In the genomic region with DNA sequence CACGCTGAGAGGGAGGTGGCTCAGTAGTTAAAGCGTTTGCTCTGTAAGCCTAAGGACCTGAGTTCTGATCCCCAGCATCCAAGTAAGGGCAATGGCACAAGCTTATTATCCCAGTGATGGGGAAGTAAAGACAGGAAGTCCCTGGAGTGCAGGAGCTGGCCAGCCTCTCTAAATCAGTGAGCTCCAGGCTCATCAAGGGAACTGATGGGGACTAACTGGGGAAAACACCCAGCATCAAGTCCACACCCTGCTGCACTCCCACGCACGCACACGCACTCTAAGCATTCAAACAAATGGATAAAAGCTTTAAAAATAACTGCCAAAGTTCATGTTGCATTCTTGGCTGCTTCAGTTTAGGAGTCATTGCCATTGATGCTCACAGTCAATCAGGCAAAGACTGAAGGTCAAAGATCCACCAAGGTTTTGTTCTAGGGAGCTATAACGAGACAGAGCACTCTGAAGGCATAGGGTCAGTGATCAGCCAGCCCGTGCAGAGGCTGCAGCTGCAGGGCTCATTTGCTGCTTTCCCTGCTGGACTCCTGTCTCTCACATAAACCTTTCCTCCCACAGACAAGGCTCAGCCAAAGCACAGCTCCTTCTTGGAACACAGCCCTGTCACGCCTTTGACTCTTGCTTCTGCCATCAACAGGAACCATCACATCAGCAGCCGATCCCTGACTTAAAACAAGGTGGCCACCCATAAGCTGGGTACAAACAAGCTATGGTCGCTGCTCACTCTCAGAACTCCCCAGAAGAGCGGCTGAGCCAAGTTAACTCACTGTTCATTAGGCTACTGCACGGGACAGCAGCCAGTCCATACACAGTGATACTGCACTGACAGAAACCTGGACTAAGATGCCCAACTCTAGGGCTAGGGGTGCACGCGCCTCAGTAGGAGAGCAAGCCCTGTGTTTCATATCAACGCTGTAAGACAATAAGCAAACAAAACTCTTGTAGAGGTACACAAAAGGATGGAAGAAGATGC, we compare ENCODE assay signal across 8 mouse cellular contexts.
DNase-seq lines count a peak whose midpoint lies in the region; ATAC-seq and TF ChIP-seq lines count a peak whose summit lies in the region.
"Had no signal": no experiment of that assay in that cellular context is flagged by ENCODE, and none has a peak within 500 bp of the region (broad histone marks: within the 10 kb centered on the region; RNA-seq: fewer than 3 reads in every experiment).

No protein-coding gene starts in this region.

- 0 out of 2 replicates have a peak, but pooled peaks have one; percentile 33 for ATAC-seq in liver, postnatal 0 days
- ATAC-seq in kidney, embryonic 14.5 days (ENCODE audit: low FRiP score, low TSS enrichment), result peak; percentile 93

- intact Hi-C loops in gastrocnemius, postnatal 14 days (cut with DNase I; ENCODE audit: low total_unique reads), result loop anchor here (10.0 kb wide), 1 partner anchor 148 kb away; no protein-coding TSS in a partner anchor
- intact Hi-C loops in left cerebral cortex, postnatal 36 days (cut with DNase I), result no loop called here

- H3K36me3 ChIP-seq in liver, postnatal 0 days (replicated peaks; ENCODE audit: insufficient read depth, low read length), result no peaks in the 10 kb centered on the region
- peaks cover 2% of the 10 kb centered on the region; the same call in 1 of the 2 replicates for H3K36me3 ChIP-seq in kidney, embryonic 14.5 days (ENCODE audit: control insufficient read depth, insufficient read depth, low read length)
- H3K36me3 ChIP-seq: hindbrain, embryonic 13.5 days had no signal

- no peak overlapping the region for H3K9ac ChIP-seq in liver, postnatal 0 days (replicated peaks)
- no peak overlapping the region for H3K9ac ChIP-seq in kidney, embryonic 14.5 days (ENCODE audit: low read depth, low read length)
- H3K9ac ChIP-seq: hindbrain, embryonic 13.5 days had no signal

- peaks cover 14% of the 10 kb centered on the region for H3K4me1 ChIP-seq in liver, postnatal 0 days (ENCODE audit: insufficient read depth)
- peaks cover 19% of the 10 kb centered on the region; the same call in 1 of the 2 replicates for H3K4me1 ChIP-seq in kidney, embryonic 14.5 days (ENCODE audit: control insufficient read depth, insufficient read depth, low read length)
- H3K4me1 ChIP-seq: hindbrain, embryonic 13.5 days had no signal

- H3K4me2 ChIP-seq in liver, postnatal 0 days (ENCODE audit: low read depth, low read length), result no peak overlapping the region
- no peak overlapping the region for H3K4me2 ChIP-seq in kidney, embryonic 14.5 days (replicated peaks; ENCODE audit: low read depth, low read length)
- H3K4me2 ChIP-seq: hindbrain, embryonic 13.5 days had no signal

- no peak for DNase-seq in liver, postnatal 0 days
- no peak for DNase-seq in liver
- DNase-seq in gastrocnemius, postnatal 14 days, result peak; percentile 29
- DNase-seq in skeletal muscle tissue, adult 2 months (ENCODE audit: low read depth, low spot score), result peak; percentile 32
- no peak for DNase-seq in left cerebral cortex, postnatal 36 days (ENCODE audit: low spot score in 2 of 2)
- DNase-seq in neural tube, embryonic 10.5 days (ENCODE audit: extremely low spot score, low spot score), result no peak

- 67% methylated on average over 15 of the region's 15 CpGs for WGBS in liver, postnatal 0 days (ENCODE audit: insufficient replicate concordance)
- 43% methylated on average over 15 of the region's 15 CpGs for WGBS in kidney, embryonic 14.5 days

- TF ChIP-seq CTCF in liver, postnatal 0 days (IDR thresholded peaks at IDR 0.05; ENCODE audit: low read depth), result no peak

- no peak overlapping the region for H3K4me3 ChIP-seq in liver, postnatal 0 days (ENCODE audit: low read depth, low read length)
- no peak overlapping the region for H3K4me3 ChIP-seq in kidney, embryonic 14.5 days (ENCODE audit: low read length)
- H3K4me3 ChIP-seq: hindbrain, embryonic 13.5 days had no signal

- H3K27me3 ChIP-seq in liver, postnatal 0 days (ENCODE audit: insufficient read depth, low read length), result no peaks in the 10 kb centered on the region
- no peaks in the 10 kb centered on the region for H3K27me3 ChIP-seq in kidney, embryonic 14.5 days (ENCODE audit: control insufficient read depth, insufficient read depth, low read length)
- H3K27me3 ChIP-seq: hindbrain, embryonic 13.5 days had no signal

- no peak overlapping the region for H3K27ac ChIP-seq in liver, postnatal 0 days (ENCODE audit: low read depth)
- H3K27ac ChIP-seq in kidney, embryonic 14.5 days (ENCODE audit: low read depth, low read length), result peak overlapping the region; percentile 59; the same call in 1 of the 2 replicates
- H3K27ac ChIP-seq: hindbrain, embryonic 13.5 days had no signal

- TF ChIP-seq EP300 in liver, postnatal 0 days (IDR thresholded peaks at IDR 0.05; ENCODE audit: low read depth), result no peak

- H3K9me3 ChIP-seq in liver, postnatal 0 days (ENCODE audit: low read length), result no peaks in the 10 kb centered on the region
- H3K9me3 ChIP-seq in kidney, embryonic 14.5 days (ENCODE audit: control insufficient read depth, low read length), result no peaks in the 10 kb centered on the region
- H3K9me3 ChIP-seq: hindbrain, embryonic 13.5 days had no signal

Comparison
In these comparisons a context has a peak if more than half of its experiments do, and no peak if none do; other contexts are left out.
1. DNase-seq: peak in gastrocnemius, postnatal 14 days (single experiment) and skeletal muscle tissue, adult 2 months (single experiment); none in liver, postnatal 0 days (single experiment), liver (single experiment), left cerebral cortex, postnatal 36 days (0 of 2) and neural tube, embryonic 10.5 days (single experiment).